Mouse (Mus musculus): Measurements from ENCODE around the gene Man1b1.

Man1b1 gene

DNA sequence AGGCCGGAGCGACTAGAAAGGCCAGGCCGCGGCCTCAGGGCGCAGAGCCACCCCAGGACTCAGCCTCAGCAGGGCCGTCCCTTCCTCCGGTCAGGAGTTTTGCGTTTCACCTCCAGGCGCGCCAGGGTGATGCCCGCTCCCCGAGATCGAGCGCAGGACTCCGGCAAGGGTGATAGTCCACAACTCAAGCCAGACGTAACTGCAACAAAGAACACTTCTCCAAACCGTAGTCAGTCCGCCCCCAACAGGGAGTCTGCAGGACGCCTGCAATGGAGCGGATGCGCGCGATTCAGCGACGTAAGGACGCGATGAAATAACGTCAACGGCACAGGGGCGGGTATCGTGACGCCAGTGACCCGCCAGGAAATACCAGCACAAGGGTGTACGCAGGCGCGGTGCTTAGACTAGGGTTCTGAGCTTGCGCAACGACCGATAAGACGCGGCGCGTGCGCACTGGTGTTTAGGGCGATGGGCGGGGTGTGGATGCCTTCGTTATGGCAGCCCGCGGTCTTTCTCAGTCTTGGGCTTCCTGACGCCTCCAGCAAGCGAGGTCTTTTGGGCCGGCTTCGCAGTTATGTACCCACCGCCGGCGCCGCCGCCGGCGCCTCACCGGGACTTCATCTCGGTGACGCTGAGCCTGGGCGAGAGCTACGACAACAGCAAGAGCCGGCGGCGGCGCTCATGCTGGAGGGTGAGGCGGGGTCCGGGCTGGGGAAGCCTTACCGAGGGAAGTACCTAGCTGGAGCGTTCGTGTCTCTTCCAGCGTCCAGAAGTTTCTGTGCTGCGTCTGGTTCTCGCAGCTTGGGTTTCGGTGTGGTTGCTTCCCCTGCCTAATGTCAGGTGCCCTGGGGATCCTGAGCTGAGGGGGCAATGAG lies at the start of gene Man1b1:
TSS of gene Man1b1 (plus strand) at position 53 of the 875 bp plus-strand sequence.
- peak; percentile 99 for DNase-seq (ENCODE audit: low spot score in 2 of 2)

GRCm38 (mm10) chr2:25285551-25285950 lies 46.6 kb upstream of the Man1b1 start:
- DNase-seq (ENCODE audit: low spot score in 2 of 2): no peak

DNA sequence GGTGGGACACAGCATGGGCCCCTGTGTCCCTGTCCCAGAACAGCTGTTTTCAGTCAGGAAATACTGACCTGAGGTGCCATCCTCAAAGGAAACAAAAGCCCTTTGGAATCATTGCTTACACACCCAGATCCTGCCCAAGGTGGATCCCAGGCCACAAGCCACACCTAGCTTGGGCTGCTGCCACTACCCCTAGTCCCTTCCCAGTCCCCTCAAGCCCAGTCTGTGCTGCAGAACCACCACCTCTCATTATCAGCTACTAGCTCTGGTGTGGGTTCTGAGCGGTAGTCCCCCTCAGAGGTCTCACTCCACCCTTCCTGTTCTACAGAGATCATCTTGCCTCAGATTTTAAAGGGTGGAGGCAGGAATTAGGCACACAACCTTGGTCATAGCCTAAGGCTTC lies 45.8 kb upstream of the Man1b1 start:
- no peak for DNase-seq (ENCODE audit: low spot score in 2 of 2)

GRCm38 (mm10) chr2:25286837-25287636 lies 45.1 kb upstream of the Man1b1 start:
- DNase-seq (ENCODE audit: low spot score in 2 of 2): peak; percentile 58 to 70

- no peak for DNase-seq (ENCODE audit: low spot score in 2 of 2)
Measured at GRCm38 (mm10) chr2:25287927-25288649, 44.0 kb upstream of the Man1b1 start, which contains the start of gene Tmem210. TSS of gene Tmem210 (plus strand) at chr2:25288145.

DNA sequence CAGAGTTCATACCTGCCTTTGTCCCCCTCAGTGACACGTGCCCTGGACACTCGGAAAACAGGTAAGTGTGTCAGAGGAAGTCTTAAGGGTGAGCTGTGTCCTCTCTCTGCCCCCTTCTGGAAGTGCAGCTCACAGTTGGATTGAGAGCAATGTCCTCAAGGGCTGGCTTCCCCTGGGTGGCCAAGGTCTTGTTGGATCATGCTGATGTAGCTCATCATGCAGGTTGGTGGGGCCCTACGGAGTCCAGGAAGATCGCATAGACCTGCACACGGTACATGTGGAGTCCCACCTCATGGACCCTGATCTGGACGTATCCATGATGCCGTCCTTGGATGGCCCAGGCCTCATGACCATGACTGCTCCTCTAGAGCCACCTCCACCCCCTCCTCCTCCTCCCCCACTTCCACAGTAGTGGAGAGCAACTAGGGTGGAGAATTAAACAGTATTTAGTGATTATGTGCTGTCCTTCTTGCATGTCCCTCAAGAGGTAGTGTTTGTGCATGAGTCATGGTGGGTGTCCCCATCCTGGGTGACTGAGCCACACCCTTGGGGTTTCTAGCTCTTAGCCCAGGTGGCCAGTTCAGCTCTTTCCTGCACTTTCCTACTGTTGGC lies 43.3 kb upstream of the Man1b1 start:
- no peak for DNase-seq (ENCODE audit: low spot score in 2 of 2)

DNA sequence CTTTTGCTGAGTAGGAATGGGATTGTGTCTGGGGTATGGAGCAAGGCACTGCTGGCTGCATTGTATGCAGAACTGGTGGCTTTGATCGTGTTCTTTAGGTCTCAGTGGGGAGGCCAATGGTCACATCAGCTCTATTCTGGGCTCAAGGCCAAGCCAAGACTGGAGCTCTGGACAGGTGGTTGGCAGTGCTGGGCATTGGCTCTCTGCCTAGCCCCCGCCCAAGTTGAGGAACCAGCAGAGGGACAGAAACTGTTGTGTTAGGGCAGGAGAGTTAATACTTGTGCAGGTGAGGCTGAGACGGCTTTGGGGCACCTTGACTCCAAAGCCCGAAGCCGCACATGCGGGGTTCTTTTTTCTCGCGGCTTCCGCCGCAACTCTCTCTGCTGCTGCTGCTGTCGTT lies 42.5 kb upstream of the Man1b1 start, which contains the start of gene Lrrc26:
TSS of gene Lrrc26 (plus strand) at position 265 of the 400 bp plus-strand sequence.
- DNase-seq (ENCODE audit: low spot score in 2 of 2): peak in 1 of 2 experiments; percentile 43

GRCm38 (mm10) chr2:25290101-25290815 lies 41.9 kb upstream of the Man1b1 start:
- DNase-seq (ENCODE audit: low spot score in 2 of 2): peak in 1 of 2 experiments; percentile 55

- DNase-seq (ENCODE audit: low spot score in 2 of 2): no peak
Measured at GRCm38 (mm10) chr2:25290816-25291130, 41.4 kb upstream of the Man1b1 start.

GRCm38 (mm10) chr2:25291184-25292053 lies 40.7 kb upstream of the Man1b1 start:
- peak in 1 of 2 experiments; percentile 42 for DNase-seq (ENCODE audit: low spot score in 2 of 2)

- DNase-seq (ENCODE audit: low spot score in 2 of 2): no peak
Measured at GRCm38 (mm10) chr2:25292054-25292544, 40.0 kb upstream of the Man1b1 start.

- DNase-seq (ENCODE audit: low spot score in 2 of 2): peak; percentile 45 to 71
Measured at GRCm38 (mm10) chr2:25292856-25293255, 39.3 kb upstream of the Man1b1 start.

GRCm38 (mm10) chr2:25293706-25294105 lies 38.4 kb upstream of the Man1b1 start:
- no peak for DNase-seq (ENCODE audit: low spot score in 2 of 2)

DNA sequence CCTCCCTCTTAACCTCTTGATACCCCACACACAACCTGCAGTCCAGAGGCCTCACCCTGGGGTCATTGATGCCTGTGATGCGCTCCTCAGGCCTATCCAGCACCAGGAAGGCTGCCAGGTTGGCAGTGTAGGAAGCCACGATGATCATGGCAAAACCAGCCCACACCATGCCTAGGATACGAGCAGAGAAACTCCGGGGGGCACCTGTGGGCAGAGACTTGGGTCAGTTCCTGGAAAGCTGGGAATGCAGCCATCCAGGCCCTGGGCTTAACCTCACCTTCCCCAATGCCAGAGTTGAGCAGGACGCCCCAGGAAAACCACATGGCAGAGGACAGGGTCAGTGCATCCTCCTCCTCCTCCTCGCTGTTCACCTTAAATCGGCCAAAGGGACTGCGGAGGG lies 35.0 kb upstream of the Man1b1 start:
- no peak for DNase-seq (ENCODE audit: low spot score in 2 of 2)

GRCm38 (mm10) chr2:25298046-25298445 lies 34.1 kb upstream of the Man1b1 start:
- DNase-seq (ENCODE audit: low spot score in 2 of 2): no peak

DNA sequence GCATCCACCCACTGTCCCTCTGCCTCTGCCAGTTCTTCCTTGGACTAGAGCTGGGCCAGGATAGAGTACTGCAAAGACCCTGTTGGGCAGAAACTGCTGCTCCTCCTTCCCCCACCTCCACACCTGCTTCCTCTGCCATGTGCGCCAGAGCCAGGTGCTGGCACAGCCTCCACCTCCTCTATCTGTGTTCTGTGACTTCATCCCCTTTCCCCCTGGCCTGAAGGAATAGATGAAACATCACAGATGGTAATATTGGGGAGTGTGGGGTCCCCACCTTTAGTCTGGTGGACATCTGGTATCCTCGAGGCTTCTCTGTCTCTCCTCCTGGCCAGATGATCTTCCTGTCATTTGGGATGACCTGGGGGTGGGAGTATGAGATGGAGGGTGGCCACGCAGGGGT lies 28.7 kb upstream of the Man1b1 start:
- no peak for DNase-seq (ENCODE audit: low spot score in 2 of 2)

- no peak for DNase-seq (ENCODE audit: low spot score in 2 of 2)
Measured at GRCm38 (mm10) chr2:25303931-25304656, 28.0 kb upstream of the Man1b1 start.

DNA sequence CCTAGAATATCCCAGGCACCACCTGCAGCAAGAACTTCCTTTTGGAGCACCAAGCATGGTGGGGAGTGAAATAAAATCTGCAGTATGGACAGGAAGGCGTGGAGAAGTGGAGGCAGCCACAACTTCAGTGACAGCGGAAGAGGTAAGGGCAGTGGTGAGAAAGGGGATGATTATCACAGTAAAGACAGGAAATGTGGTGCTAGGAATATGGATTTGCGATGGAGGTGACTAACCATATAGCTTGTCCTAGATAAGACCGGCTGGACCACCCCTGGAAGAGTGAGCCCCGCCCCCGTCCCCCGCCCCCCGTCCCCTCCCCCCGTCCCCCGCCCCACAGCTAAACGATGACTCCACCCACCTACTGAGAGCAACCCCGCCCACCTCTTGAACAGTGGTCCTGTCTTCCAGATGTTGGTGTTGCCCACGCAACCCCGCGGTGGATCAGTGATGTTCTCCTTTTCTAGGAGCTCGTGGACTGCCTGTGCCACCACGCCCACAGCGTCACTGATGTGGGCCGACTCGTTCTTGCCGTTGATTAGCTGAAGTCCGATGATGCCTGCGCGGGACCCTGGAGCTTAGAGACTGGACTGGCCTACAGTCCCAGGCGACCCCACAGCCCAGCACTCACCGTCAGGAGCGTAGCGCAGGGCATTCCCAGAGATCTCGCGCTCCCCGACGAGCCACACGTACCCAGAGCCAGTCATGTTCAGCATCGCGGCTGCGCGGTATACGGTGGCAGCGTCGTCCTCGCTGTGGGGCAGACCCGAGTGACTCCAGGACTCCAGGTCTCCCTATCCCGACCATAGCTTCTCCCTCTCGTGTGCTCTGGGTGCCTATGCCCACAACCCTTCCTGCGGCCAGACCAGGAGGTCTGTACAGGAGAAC lies 27.2 kb upstream of the Man1b1 start:
- DNase-seq (ENCODE audit: low spot score in 2 of 2): no peak

All from urinary bladder, adult 18-20 months (tissue).